Mouse (Mus musculus) erythroblast, embryonic 14.5 days (primary cell): Measurements from ENCODE around the gene Klhl36.

ENCODE experiments used
- GATA1 ChIP-seq: IDR thresholded peaks from 2 replicates; pipeline ENCODE4 v1.6.1; 2012; ENCODE audit warnings: low read length, inconsistent platforms, mixed read lengths
- TAL1 ChIP-seq: IDR thresholded peaks from 3 replicates; pipeline ENCODE4 v1.6.1; 2012; ENCODE audit warnings: low read length, inconsistent platforms, mixed read lengths

DNA sequence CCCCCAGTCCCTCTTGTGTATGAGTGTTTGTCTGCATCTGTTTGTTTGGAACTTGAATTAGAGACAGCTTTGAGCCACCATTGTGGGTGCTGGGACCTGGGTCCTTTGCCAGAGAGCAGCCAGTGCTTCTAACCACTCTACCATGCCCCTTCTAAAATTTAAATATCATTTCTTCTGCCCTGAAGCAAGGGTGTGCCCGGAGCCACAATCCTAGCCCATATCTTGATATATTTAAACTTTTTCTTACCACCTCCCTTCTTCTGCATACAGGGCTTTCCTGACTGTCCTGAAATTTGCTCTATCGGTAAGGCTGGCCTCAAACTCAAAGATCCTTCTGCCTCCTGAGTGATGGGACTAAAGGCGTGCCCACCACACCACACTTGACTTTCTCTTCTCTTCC, 55.3 kb downstream of the Klhl36 start:
- TF ChIP-seq TAL1 (no peak), GATA1 (no peak)
